Mouse (Mus musculus): ENCODE measurements around the gene Scap. TPM values are rescaled to one million over a fixed set of nuclear protein-coding genes. Genes with fewer than 3 reads are reported as not detected.

Scap gene
- total and polyA plus RNA-seq, 3 experiments, result 24.7 to 48.9 (median 40.4) TPM

GRCm38 (mm10) chr9:110412926-110413325, 79.8 kb downstream of the Scap start:
- H3K27ac ChIP-seq (ENCODE audit: insufficient read depth, low read depth), result no peak overlapping the region
- H3K36me3 ChIP-seq (replicated peaks in 1 of 2; ENCODE audit: control insufficient read depth in 1 of 2, insufficient read depth in 1 of 2, low read length in 1 of 2), result no peaks in the 10 kb centered on the region
- TF ChIP-seq RAD21 (IDR thresholded peaks at IDR 0.05; ENCODE audit: low read depth, low read length) (no peak), USF1 (IDR thresholded peaks at IDR 0.05; ENCODE audit: low read depth, low read length) (no peak), USF2 (conservative IDR thresholded peaks at IDR 0.05; ENCODE audit: low read depth, low read length) (no peak), CTCF (conservative IDR thresholded peaks at IDR 0.05 in 1 of 2, IDR thresholded peaks at IDR 0.05 in 1 of 2; ENCODE audit: low read depth in 2 of 2, low read length in 2 of 2) (no peak), EP300 (IDR thresholded peaks at IDR 0.05; ENCODE audit: low read length) (no peak), NRF1 (IDR thresholded peaks at IDR 0.05; ENCODE audit: low read depth, low read length) (no peak), JUN (IDR thresholded peaks at IDR 0.05; ENCODE audit: insufficient read depth, low read depth, low read length) (no peak), UBTF (IDR thresholded peaks at IDR 0.05; ENCODE audit: low read depth, low read length) (no peak)
- no peaks in the 10 kb centered on the region for H3K79me2 ChIP-seq (replicated peaks; ENCODE audit: control insufficient read depth, extremely low read depth, insufficient read depth, poor library complexity, severe bottlenecking)
- no peak overlapping the region for H3K9ac ChIP-seq (ENCODE audit: insufficient read depth, low read depth)
- in situ Hi-C loops (cut with MboI; ENCODE audit: low pct_ligation_motif_present, low pct_unique_long_range_greater_than_20kb, low sequenced_read_pairs) (loop anchor here (5.0 kb wide), 2 partner anchors 119 to 209 kb away; partner anchors contain the start of genes Nradd and Setd2), dilution Hi-C loops (cut with MboI; ENCODE audit: extremely low pct_ligation_motif_present, extremely low pct_unique_long_range_greater_than_20kb, low sequenced_read_pairs) (no loop called here)
- peaks cover 2 to 30% of the 10 kb centered on the region in 2 experiments; a peak in 3 of 4 replicates for H3K4me1 ChIP-seq (ENCODE audit: control insufficient read depth in 1 of 2, insufficient read depth in 2 of 2)
- no peak for DNase-seq (ENCODE audit: extremely low read depth)
- no peaks in the 10 kb centered on the region for H3K9me3 ChIP-seq (replicated peaks; ENCODE audit: low read length)
- no peaks in the 10 kb centered on the region for H3K27me3 ChIP-seq (replicated peaks)
- H3K4me3 ChIP-seq (replicated peaks in 1 of 3; ENCODE audit: low read depth in 2 of 3, low read length in 2 of 3, poor library complexity in 1 of 3), result no peak overlapping the region
- H3K4me2 ChIP-seq (ENCODE audit: insufficient read depth, low read depth, poor library complexity, severe bottlenecking), result no peak overlapping the region

GRCm38 (mm10) chr9:110413785-110414184, 80.7 kb downstream of the Scap start:
- H3K4me3 ChIP-seq (replicated peaks in 1 of 3; ENCODE audit: low read depth in 2 of 3, low read length in 2 of 3, poor library complexity in 1 of 3), result no peak overlapping the region
- no peak overlapping the region for H3K9ac ChIP-seq (ENCODE audit: insufficient read depth, low read depth)
- H3K4me2 ChIP-seq (ENCODE audit: insufficient read depth, low read depth, poor library complexity, severe bottlenecking), result no peak overlapping the region
- H3K27me3 ChIP-seq (replicated peaks), result no peaks in the 10 kb centered on the region
- H3K4me1 ChIP-seq (ENCODE audit: control insufficient read depth in 1 of 2, insufficient read depth in 2 of 2), result peaks cover 2 to 30% of the 10 kb centered on the region in 2 experiments; a peak in 3 of 4 replicates
- TF ChIP-seq ZNF384 (IDR thresholded peaks at IDR 0.05; ENCODE audit: low read depth, low read length) (no peak; the same call in 1 of the 2 replicates), POLR2AphosphoS2 (IDR thresholded peaks at IDR 0.05; ENCODE audit: low read depth, low read length) (no peak), RAD21 (IDR thresholded peaks at IDR 0.05; ENCODE audit: low read depth, low read length) (peak; percentile 85), IRF4 (IDR thresholded peaks at IDR 0.05; ENCODE audit: low read depth, low read length) (no peak), CTCF (conservative IDR thresholded peaks at IDR 0.05 in 1 of 2, IDR thresholded peaks at IDR 0.05 in 1 of 2; ENCODE audit: low read depth in 2 of 2, low read length in 2 of 2) (peak; percentile 17 to 88; a peak in 2 of 4 replicates), SMC3 (IDR thresholded peaks at IDR 0.05; ENCODE audit: low read depth, low read length) (peak; percentile 82), ZC3H11A (IDR thresholded peaks at IDR 0.05; ENCODE audit: low read depth, low read length) (peak; percentile 52)
- no peak overlapping the region for H3K27ac ChIP-seq (ENCODE audit: insufficient read depth, low read depth)
- no peaks in the 10 kb centered on the region for H3K9me3 ChIP-seq (replicated peaks; ENCODE audit: low read length)
- H3K79me2 ChIP-seq (replicated peaks; ENCODE audit: control insufficient read depth, extremely low read depth, insufficient read depth, poor library complexity, severe bottlenecking), result no peaks in the 10 kb centered on the region
- in situ Hi-C loops (cut with MboI; ENCODE audit: low pct_ligation_motif_present, low pct_unique_long_range_greater_than_20kb, low sequenced_read_pairs) (loop anchor here (5.0 kb wide), 2 partner anchors 119 to 209 kb away; partner anchors contain the start of genes Nradd and Setd2), dilution Hi-C loops (cut with MboI; ENCODE audit: extremely low pct_ligation_motif_present, extremely low pct_unique_long_range_greater_than_20kb, low sequenced_read_pairs) (no loop called here)
- DNase-seq (ENCODE audit: extremely low read depth), result peak; percentile 41
- no peaks in the 10 kb centered on the region for H3K36me3 ChIP-seq (replicated peaks in 1 of 2; ENCODE audit: control insufficient read depth in 1 of 2, insufficient read depth in 1 of 2, low read length in 1 of 2)
